Mouse (Mus musculus): Measurements from ENCODE around the gene March9. TPM values are rescaled to one million over a fixed set of nuclear protein-coding genes. Genes with fewer than 3 reads are reported as not detected.

The March9 gene
- polyA plus RNA-seq, 1 experiment from 2014 or later: 6.1 TPM

DNA sequence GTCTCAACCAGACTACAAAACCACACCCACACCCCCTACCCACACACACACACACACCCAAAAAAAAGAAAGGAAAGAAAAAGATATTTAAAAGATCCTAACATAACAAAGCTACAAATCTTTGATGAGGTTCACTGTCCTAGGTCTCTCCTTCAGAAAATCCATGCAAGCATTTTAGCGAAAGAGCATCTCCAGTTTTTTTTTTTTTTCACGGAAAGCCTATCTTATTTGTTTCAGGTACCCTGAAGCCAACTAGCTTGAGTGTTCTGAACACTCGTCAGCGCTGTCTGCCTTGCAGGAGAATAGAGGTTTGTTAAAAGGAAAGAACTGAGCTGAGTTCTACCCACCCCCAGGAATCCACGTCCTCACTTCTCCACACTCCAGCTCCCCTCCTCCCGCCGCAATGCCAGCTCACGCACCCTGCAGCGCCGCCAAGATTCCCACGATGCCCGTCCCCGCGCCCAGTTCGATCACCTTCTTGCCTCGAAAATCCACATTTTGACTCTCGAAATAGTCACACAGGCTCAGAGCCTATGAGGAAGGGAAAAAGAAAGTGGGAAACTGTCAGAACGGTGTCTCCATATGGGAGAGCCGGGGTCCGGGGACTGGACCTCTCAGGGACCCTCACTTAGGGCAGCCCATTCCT lies 19.3 kb downstream of the March9 start:
- no peak overlapping the region for H3K27ac ChIP-seq
- peaks cover 11% of the 10 kb centered on the region for H3K4me1 ChIP-seq
- WGBS: 2% methylated on average over 20 of the region's 20 CpGs
- H3K27me3 ChIP-seq: peaks cover 11% of the 10 kb centered on the region
- H3K9me3 ChIP-seq (replicated peaks): no peaks in the 10 kb centered on the region
- peak overlapping the region; percentile 69 for H3K9ac ChIP-seq
- peak overlapping the region; percentile 76 for H3K4me3 ChIP-seq
- H3K4me2 ChIP-seq (replicated peaks): peak overlapping the region; percentile 98
- H3K36me3 ChIP-seq: 0 out of 2 replicates have a peak, but pooled peaks cover 5% of the 10 kb centered on the region
- ATAC-seq (ENCODE audit: low FRiP score): no peak; the same call in 1 of the 2 replicates

DNA sequence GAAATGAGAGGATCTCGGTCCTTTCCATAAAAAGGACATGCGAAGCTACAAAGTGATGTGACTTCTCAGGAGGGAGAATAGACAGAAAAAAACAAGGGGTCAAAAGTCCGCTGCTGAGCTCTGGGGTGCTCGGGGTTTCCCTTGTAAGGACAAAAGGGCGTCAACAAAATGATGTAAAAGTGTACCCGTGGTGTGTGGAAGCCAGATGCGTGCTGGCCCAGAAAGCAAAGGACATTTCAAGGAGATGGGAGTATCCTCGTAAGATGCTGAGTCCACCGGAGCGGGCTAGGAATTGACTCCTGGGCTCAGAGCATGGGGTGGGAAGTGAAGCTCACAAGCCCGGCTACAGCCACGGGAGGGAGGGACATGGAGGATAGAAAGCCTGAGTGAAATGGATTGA lies 22.3 kb downstream of the March9 start:
- no peak overlapping the region for H3K9ac ChIP-seq
- no peak overlapping the region for H3K27ac ChIP-seq
- peaks cover 9% of the 10 kb centered on the region for H3K4me1 ChIP-seq
- no peaks in the 10 kb centered on the region for H3K36me3 ChIP-seq
- peaks cover 11% of the 10 kb centered on the region for H3K27me3 ChIP-seq
- no peak for ATAC-seq (ENCODE audit: low FRiP score)
- WGBS: 67% methylated on average over 12 of the region's 12 CpGs
- no peak overlapping the region for H3K4me2 ChIP-seq (replicated peaks)
- H3K9me3 ChIP-seq (replicated peaks): no peaks in the 10 kb centered on the region
- no peak overlapping the region for H3K4me3 ChIP-seq

DNA sequence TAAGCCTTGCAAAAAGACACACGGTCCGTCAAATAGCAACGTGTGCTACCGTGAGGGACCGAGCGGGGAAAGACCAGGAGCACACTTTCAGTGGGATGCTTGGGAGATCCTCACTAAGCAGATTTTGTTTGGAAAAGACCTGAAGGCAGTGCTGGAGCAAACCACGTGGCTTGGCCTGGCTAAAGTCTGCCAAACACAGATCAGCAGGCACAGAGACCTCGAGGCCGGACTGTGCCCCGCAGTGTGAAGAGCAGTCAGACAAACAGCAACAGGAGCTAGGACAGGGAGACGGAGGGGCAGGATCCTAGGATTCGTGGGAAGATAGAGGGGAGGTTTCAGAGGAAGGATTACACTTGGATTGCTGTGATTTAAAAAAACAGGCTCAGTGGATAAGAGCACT lies 23.7 kb downstream of the March9 start:
- Histone ChIP-seq H3K4me1 (peaks cover 4% of the 10 kb centered on the region; the same call in 1 of the 2 replicates), H3K27ac (no peak overlapping the region), H3K27me3 (peaks cover 11% of the 10 kb centered on the region), H3K36me3 (no peaks in the 10 kb centered on the region), H3K4me3 (no peak overlapping the region), H3K9ac (no peak overlapping the region), H3K9me3 (replicated peaks) (no peaks in the 10 kb centered on the region), H3K4me2 (replicated peaks) (no peak overlapping the region)
- WGBS: 84% methylated on average over 12 of the region's 12 CpGs
- ATAC-seq (ENCODE audit: low FRiP score): no peak

DNA sequence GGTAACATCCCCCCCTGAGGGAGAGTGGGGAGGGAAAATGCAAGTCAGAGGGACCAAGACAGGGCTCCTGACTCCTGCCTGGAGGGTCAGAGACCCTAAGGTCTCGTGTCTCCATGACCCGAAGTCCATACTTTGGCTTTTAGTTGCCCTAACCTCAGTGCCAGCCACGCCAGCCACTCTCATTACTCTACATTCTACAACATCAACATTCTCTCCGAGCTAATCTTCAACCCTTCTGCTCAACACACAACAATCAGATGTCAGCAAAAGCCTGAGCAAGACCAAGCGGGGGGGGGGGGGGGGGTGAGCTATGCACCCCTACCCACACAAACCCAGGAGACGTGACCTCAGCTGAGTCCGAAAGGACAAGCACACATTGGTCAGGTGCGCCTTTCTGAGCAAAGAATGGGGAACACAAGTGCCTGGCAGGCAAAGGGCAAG lies 26.7 kb downstream of the March9 start:
- ATAC-seq (ENCODE audit: low FRiP score): no peak
- H3K4me2 ChIP-seq (replicated peaks): no peak overlapping the region
- WGBS: 87% methylated on average over 8 of the region's 8 CpGs

DNA sequence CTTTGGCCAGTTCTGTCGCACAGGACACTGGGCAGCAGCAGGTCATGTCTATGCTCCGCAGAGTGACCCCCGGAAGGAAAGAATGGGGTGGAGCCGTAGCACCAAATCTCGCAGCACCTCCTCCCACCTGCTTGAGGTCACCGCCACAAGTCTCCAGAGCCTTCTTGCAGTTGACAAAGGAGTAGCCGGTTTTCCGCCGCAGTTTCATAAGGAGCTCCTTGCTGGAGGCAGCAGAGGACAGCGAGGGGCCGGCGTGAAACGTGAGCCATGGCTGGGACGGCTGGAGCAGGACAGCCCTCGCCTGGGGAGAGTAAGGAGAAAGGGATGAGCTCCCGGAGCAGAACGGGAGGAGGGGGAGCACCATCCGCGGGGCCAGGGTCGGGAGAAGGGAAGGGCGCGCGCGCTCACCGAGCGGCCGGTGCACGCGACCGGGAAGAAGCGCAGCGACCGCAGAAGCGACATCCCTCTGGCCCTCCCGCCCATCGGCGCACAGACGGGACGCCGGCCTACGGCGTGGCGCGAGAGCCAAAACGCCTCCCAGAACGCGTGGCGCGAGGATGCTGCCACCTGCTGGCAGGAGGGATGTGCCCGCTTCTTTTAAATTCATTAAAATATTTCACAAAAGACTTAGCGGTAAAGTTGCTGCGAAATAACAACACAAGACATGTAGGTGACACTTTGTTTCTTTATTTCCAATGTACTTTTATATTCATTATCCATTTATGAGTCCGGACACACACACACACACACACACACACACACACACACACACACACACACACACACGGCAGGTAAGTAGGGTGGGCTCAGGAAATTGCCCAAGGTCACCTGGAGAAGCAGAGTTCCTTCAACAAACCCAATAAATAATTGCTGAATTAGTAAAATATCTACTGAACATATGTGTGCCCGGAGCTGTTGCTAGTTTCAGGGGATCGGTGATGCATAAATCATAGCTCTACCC lies 29.4 kb downstream of the March9 start, which contains the start of gene Tsfm:
Gene Tsfm (minus strand): TSS at position 505 of the 961 bp plus-strand sequence.
- Histone ChIP-seq H3K27me3 (no peaks in the 10 kb centered on the region), H3K27ac (peak within 1 kb of the TSS; percentile 64), H3K4me1 (peaks cover 8% of the 10 kb centered on the region), H3K9me3 (replicated peaks) (no peaks in the 10 kb centered on the region), H3K36me3 (peaks cover 33% of the 10 kb centered on the region), H3K4me2 (replicated peaks) (peak within 1 kb of the TSS; percentile 91), H3K9ac (peak within 1 kb of the TSS; percentile 89), H3K4me3 (peak within 1 kb of the TSS; percentile 83)
- WGBS: 5% methylated on average over 56 of the region's 56 CpGs
- peak; percentile 87 for ATAC-seq (ENCODE audit: low FRiP score)

More for the DNA sequence above, 26.7 kb downstream of the March9 start:
- no peak overlapping the region for H3K4me3 ChIP-seq
- peaks cover 6% of the 10 kb centered on the region for H3K36me3 ChIP-seq
- H3K9ac ChIP-seq: no peak overlapping the region
- no peak overlapping the region for H3K27ac ChIP-seq
- H3K9me3 ChIP-seq (replicated peaks): no peaks in the 10 kb centered on the region
- no peaks in the 10 kb centered on the region for H3K27me3 ChIP-seq
- peaks cover 8% of the 10 kb centered on the region for H3K4me1 ChIP-seq

DNA sequence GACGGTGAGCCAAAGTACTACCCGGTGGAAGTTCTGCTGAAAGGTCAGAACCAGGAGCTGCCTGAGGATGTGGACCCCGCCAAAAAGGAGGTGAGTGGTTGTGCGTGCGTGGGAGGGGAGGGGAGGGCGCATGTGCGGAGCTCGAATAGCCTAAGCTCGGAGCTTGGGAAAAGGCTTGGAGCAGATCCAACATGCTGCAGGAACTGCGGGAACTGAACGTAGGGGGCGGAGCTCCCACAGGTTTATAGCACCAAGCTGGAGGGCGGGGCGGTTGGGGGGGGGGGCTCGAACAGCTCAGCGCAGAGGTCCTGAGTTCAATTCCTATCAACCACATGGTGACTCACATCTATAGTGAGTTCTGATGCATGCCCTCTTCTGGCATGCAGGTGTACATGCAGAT lies 41.6 kb downstream of the March9 start:
- no peak overlapping the region for H3K27ac ChIP-seq
- WGBS: 74% methylated on average over 16 of the region's 16 CpGs
- ATAC-seq (ENCODE audit: low FRiP score): no peak

DNA sequence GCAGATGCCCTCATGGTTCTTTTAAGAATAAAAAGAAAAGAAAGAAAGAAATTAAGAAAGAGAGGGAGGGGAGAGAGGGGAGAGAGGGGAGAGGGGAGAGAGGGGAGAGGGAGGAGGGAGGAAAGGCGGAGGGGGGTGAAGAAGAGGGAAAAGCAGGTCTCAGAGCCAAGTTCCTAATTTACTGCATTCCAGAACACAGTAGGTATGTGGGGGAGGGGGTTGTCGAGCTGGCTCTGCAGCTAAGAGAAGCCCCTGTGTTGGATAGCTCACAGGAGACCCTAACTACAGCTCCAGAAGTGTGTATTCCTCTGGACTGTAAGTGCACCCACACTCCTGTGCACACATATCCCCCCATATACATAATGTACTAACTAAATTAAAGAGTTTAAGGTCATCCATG lies 42.9 kb downstream of the March9 start:
- Histone ChIP-seq H3K36me3 (0 out of 2 replicates have a peak, but pooled peaks cover 3% of the 10 kb centered on the region), H3K27me3 (no peaks in the 10 kb centered on the region), H3K9ac (peak overlapping the region; percentile 18; the same call in 1 of the 2 replicates), H3K4me3 (no peak overlapping the region), H3K4me2 (replicated peaks) (no peak overlapping the region), H3K9me3 (replicated peaks) (no peaks in the 10 kb centered on the region), H3K4me1 (no peaks in the 10 kb centered on the region), H3K27ac (no peak overlapping the region)
- ATAC-seq (ENCODE audit: low FRiP score): no peak
- 20% methylated on average over 2 of the region's 2 CpGs for WGBS

More for the DNA sequence above, 41.6 kb downstream of the March9 start:
- H3K4me2 ChIP-seq (replicated peaks): no peak overlapping the region
- no peaks in the 10 kb centered on the region for H3K4me1 ChIP-seq
- H3K36me3 ChIP-seq: peaks cover 14% of the 10 kb centered on the region
- H3K9me3 ChIP-seq (replicated peaks): no peaks in the 10 kb centered on the region
- no peaks in the 10 kb centered on the region for H3K27me3 ChIP-seq
- H3K4me3 ChIP-seq: no peak overlapping the region
- H3K9ac ChIP-seq: no peak overlapping the region

DNA sequence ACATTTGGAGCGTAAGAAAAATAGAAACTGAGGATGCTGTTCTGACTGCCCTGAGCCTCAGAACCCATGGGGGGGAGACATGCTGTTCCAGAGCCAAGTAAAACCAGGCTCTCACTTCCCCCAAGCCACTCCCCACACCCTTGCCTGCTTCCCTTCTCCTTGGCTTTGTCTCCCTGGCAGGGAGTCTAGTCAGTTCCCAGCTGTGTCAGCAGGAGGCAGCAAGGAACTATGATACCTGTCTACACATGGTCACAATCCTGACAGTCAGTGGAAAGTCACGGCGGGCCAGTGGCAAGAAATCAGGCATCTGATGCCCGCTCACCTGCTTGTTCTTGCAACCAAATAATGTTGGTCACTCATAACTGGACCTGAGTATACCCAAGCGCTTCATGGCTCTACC lies 43.5 kb downstream of the March9 start:
- WGBS: 57% methylated on average over 5 of the region's 5 CpGs
- Histone ChIP-seq H3K27ac (no peak overlapping the region), H3K9ac (no peak overlapping the region), H3K4me2 (replicated peaks) (no peak overlapping the region), H3K9me3 (replicated peaks) (no peaks in the 10 kb centered on the region), H3K4me3 (no peak overlapping the region), H3K4me1 (no peaks in the 10 kb centered on the region), H3K36me3 (no peaks in the 10 kb centered on the region), H3K27me3 (no peaks in the 10 kb centered on the region)
- ATAC-seq (ENCODE audit: low FRiP score): no peak

Other genes starting within 250 kb of the March9 start
- 14.8 and 15.0 TPM in 2 replicates for gene Atp23, start 158.8 kb downstream of the March9 start, polyA plus RNA-seq (2016; fragmentation: Nextera tagmentation; extraction: Ambion mirVana)
- gene Ctdsp2, start 81.5 kb downstream of the March9 start, polyA plus RNA-seq (2016; fragmentation: Nextera tagmentation; extraction: Ambion mirVana): 50.5 and 51.1 TPM in 2 replicates
- 1.6 and 2.1 TPM in 2 replicates for gene Avil, start 59.5 kb downstream of the March9 start, polyA plus RNA-seq (2016; fragmentation: Nextera tagmentation; extraction: Ambion mirVana)
- 65.3 and 67.4 TPM in 2 replicates for gene Tsfm, start 29.3 kb downstream of the March9 start, polyA plus RNA-seq (2016; fragmentation: Nextera tagmentation; extraction: Ambion mirVana)
- 31.8 and 34.9 TPM in 2 replicates for gene Mettl1, start 18.8 kb downstream of the March9 start, polyA plus RNA-seq (2016; fragmentation: Nextera tagmentation; extraction: Ambion mirVana)
- gene Eef1akmt3, start 18.7 kb downstream of the March9 start, polyA plus RNA-seq (2016; fragmentation: Nextera tagmentation; extraction: Ambion mirVana): 0.22 and 0.34 TPM in 2 replicates
- 0.25 TPM in 1 of 2 replicates, not detected in the other for gene Cyp27b1, start 11.9 kb downstream of the March9 start, polyA plus RNA-seq (2016; fragmentation: Nextera tagmentation; extraction: Ambion mirVana)
- gene Cdk4, start 3.4 kb upstream of the March9 start, polyA plus RNA-seq (2016; fragmentation: Nextera tagmentation; extraction: Ambion mirVana): 1,725 and 1,814 TPM in 2 replicates
- gene Tspan31, start 10.1 kb upstream of the March9 start, polyA plus RNA-seq (2016; fragmentation: Nextera tagmentation; extraction: Ambion mirVana): 141 and 148 TPM in 2 replicates
- 1.7 and 2.0 TPM in 2 replicates for gene Agap2, start 15.1 kb upstream of the March9 start, polyA plus RNA-seq (2016; fragmentation: Nextera tagmentation; extraction: Ambion mirVana)
- gene Os9, start 60.9 kb upstream of the March9 start, polyA plus RNA-seq (2016; fragmentation: Nextera tagmentation; extraction: Ambion mirVana): 118 TPM in 2 replicates
- 21.6 and 25.8 TPM in 2 replicates for gene B4galnt1, start 105.0 kb upstream of the March9 start, polyA plus RNA-seq (2016; fragmentation: Nextera tagmentation; extraction: Ambion mirVana)
- gene Slc26a10, start 120.5 kb upstream of the March9 start, polyA plus RNA-seq (2016; fragmentation: Nextera tagmentation; extraction: Ambion mirVana): 1.2 and 2.2 TPM in 2 replicates
- 52.2 and 61.4 TPM in 2 replicates for gene Arhgef25, start 129.9 kb upstream of the March9 start, polyA plus RNA-seq (2016; fragmentation: Nextera tagmentation; extraction: Ambion mirVana)
- 199 and 203 TPM in 2 replicates for gene Dtx3, start 135.5 kb upstream of the March9 start, polyA plus RNA-seq (2016; fragmentation: Nextera tagmentation; extraction: Ambion mirVana)
- gene Pip4k2c, start 151.4 kb upstream of the March9 start, polyA plus RNA-seq (2016; fragmentation: Nextera tagmentation; extraction: Ambion mirVana): 23.2 and 24.9 TPM in 2 replicates
- 70.0 and 76.6 TPM in 2 replicates for gene Kif5a, start 203.2 kb upstream of the March9 start, polyA plus RNA-seq (2016; fragmentation: Nextera tagmentation; extraction: Ambion mirVana)
- gene Dctn2, start 206.2 kb upstream of the March9 start, polyA plus RNA-seq (2016; fragmentation: Nextera tagmentation; extraction: Ambion mirVana): 234 and 240 TPM in 2 replicates
- 17.9 and 19.8 TPM in 2 replicates for gene Mbd6, start 228.8 kb upstream of the March9 start, polyA plus RNA-seq (2016; fragmentation: Nextera tagmentation; extraction: Ambion mirVana)